Mouse (Mus musculus): ENCODE data around the gene Ldlrad3.

- no peak for TF ChIP-seq POLR2A (IDR thresholded peaks at IDR 0.05; ENCODE audit: low read depth, low read length)
- TF ChIP-seq CTCF (conservative IDR thresholded peaks at IDR 0.05; ENCODE audit: insufficient read depth, insufficient read length, low read depth, low read length): no peak
Measured at GRCm38 (mm10) chr2:102190956-102191355, 4.8 kb upstream of the Ldlrad3 start.

Data from kidney, adult 2 months (tissue).